Mouse (Mus musculus): Measurements from ENCODE around the gene Mapkapk3.

GRCm38 (mm10) chr9:107281241-107281987 is 8.3 kb downstream of the Mapkapk3 start:
- TF ChIP-seq POLR2A (IDR thresholded peaks at IDR 0.05; ENCODE audit: extremely low read depth, insufficient read depth, low read length), result no peak
- no peak for TF ChIP-seq CTCF (IDR thresholded peaks at IDR 0.05; ENCODE audit: extremely low read depth, insufficient read depth, low read length)

Measured in cortical plate, adult 2 months (tissue).